Mouse (Mus musculus): ENCODE data around the gene Map4k2. TPM values are rescaled to one million over a fixed set of nuclear protein-coding genes. Genes with fewer than 3 reads are reported as not detected.

Gene Map4k2
- total RNA-seq, 2 experiments from 2014 or later = 27.2 to 37.3 TPM

GRCm38 (mm10) chr19:6342276-6342933, 1.5 kb downstream of the Map4k2 start:
- no peak for ATAC-seq (replicated peaks; ENCODE audit: low FRiP score, low TSS enrichment, poor library complexity, severe bottlenecking)

GRCm38 (mm10) chr19:6343066-6343925, 2.4 kb downstream of the Map4k2 start:
- no peak for ATAC-seq (replicated peaks; ENCODE audit: low FRiP score, low TSS enrichment, poor library complexity, severe bottlenecking)

GRCm38 (mm10) chr19:6343996-6344395, 3.1 kb downstream of the Map4k2 start:
- no peak for ATAC-seq (replicated peaks; ENCODE audit: low FRiP score, low TSS enrichment, poor library complexity, severe bottlenecking)

- ATAC-seq (replicated peaks; ENCODE audit: low FRiP score, low TSS enrichment, poor library complexity, severe bottlenecking) = no peak
Observed at GRCm38 (mm10) chr19:6346023-6346422, 5.1 kb downstream of the Map4k2 start.

GRCm38 (mm10) chr19:6346661-6347060, 5.7 kb downstream of the Map4k2 start:
- no peak for ATAC-seq (replicated peaks; ENCODE audit: low FRiP score, low TSS enrichment, poor library complexity, severe bottlenecking)

GRCm38 (mm10) chr19:6347615-6348014, 6.7 kb downstream of the Map4k2 start:
- ATAC-seq (replicated peaks; ENCODE audit: low FRiP score, low TSS enrichment, poor library complexity, severe bottlenecking) = no peak

- ATAC-seq (replicated peaks; ENCODE audit: low FRiP score, low TSS enrichment, poor library complexity, severe bottlenecking) = no peak
Observed at GRCm38 (mm10) chr19:6348717-6349116, 7.8 kb downstream of the Map4k2 start.

- ATAC-seq (replicated peaks; ENCODE audit: low FRiP score, low TSS enrichment, poor library complexity, severe bottlenecking) = peak; percentile 48
Observed at GRCm38 (mm10) chr19:6349215-6349983, 8.5 kb downstream of the Map4k2 start.

- no peak for ATAC-seq (replicated peaks; ENCODE audit: low FRiP score, low TSS enrichment, poor library complexity, severe bottlenecking)
Observed at GRCm38 (mm10) chr19:6351431-6352106, 10.6 kb downstream of the Map4k2 start.

GRCm38 (mm10) chr19:6352107-6352505, 11.2 kb downstream of the Map4k2 start:
- no peak for ATAC-seq (replicated peaks; ENCODE audit: low FRiP score, low TSS enrichment, poor library complexity, severe bottlenecking)

GRCm38 (mm10) chr19:6354030-6354429, 13.1 kb downstream of the Map4k2 start:
- ATAC-seq (replicated peaks; ENCODE audit: low FRiP score, low TSS enrichment, poor library complexity, severe bottlenecking) = no peak

- ATAC-seq (replicated peaks; ENCODE audit: low FRiP score, low TSS enrichment, poor library complexity, severe bottlenecking) = no peak
Observed at GRCm38 (mm10) chr19:6361291-6361690, 20.4 kb downstream of the Map4k2 start.

- no peak for ATAC-seq (replicated peaks; ENCODE audit: low FRiP score, low TSS enrichment, poor library complexity, severe bottlenecking)
Observed at GRCm38 (mm10) chr19:6363091-6363410, 22.1 kb downstream of the Map4k2 start.

GRCm38 (mm10) chr19:6363411-6364240, 22.7 kb downstream of the Map4k2 start, which contains the start of gene Sf1:
Sf1 (plus strand) TSS chr19:6363690.
- peak; percentile 95 for ATAC-seq (replicated peaks; ENCODE audit: low FRiP score, low TSS enrichment, poor library complexity, severe bottlenecking)

- 0 out of 2 replicates have a peak, but pooled peaks have one; percentile 10 for ATAC-seq (replicated peaks; ENCODE audit: low FRiP score, low TSS enrichment, poor library complexity, severe bottlenecking)
Observed at GRCm38 (mm10) chr19:6364317-6364725, 23.4 kb downstream of the Map4k2 start.

GRCm38 (mm10) chr19:6364842-6365241, 23.9 kb downstream of the Map4k2 start:
- no peak for ATAC-seq (replicated peaks; ENCODE audit: low FRiP score, low TSS enrichment, poor library complexity, severe bottlenecking)

GRCm38 (mm10) chr19:6370175-6370574, 29.2 kb downstream of the Map4k2 start:
- ATAC-seq (replicated peaks; ENCODE audit: low FRiP score, low TSS enrichment, poor library complexity, severe bottlenecking) = no peak

GRCm38 (mm10) chr19:6372433-6372832, 31.5 kb downstream of the Map4k2 start:
- no peak for ATAC-seq (replicated peaks; ENCODE audit: low FRiP score, low TSS enrichment, poor library complexity, severe bottlenecking)
